Mouse (Mus musculus) kidney, adult 18-20 months (tissue): ENCODE data around the gene Paqr6.
"Not testable (repeated sequence)": the region's sequence is repeated elsewhere in the genome, so short reads cannot be mapped to it uniquely, and the experiment has no call there.

Experiments used
- DNase-seq: peaks from one replicate; pipeline ENCODE4 v3.0.0; 2021

The Paqr6 gene

DNA sequence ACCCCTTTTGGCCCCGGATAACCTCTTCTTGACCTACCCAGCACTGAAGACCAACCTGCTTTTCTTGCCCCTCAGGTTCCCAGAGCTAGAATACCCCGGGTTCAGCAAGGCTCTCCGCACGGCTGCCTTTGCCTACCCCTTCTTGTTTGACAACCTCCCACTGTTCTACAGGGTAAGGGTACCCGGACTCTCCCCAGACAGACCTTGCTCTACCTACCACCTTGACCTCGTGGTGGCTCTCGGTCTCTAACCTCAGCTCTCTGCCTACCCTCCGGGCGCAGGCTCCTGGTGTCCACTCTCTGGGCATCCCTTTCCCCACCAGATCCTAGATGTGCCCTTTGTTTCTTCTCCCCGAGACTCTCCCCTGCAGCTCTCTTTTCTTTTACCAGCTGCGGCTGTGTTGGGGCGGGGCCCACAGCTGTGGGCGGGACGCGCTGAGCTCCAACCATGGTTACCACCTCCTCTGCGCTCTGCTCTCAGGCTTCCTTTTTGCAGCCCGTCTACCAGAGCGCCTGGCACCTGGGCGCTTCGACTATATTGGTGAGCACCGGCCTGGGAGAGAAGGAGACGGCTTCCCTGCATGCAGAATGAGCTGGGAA is 2.5 kb downstream of the Paqr6 start:
- peak; percentile 36 for DNase-seq

DNA sequence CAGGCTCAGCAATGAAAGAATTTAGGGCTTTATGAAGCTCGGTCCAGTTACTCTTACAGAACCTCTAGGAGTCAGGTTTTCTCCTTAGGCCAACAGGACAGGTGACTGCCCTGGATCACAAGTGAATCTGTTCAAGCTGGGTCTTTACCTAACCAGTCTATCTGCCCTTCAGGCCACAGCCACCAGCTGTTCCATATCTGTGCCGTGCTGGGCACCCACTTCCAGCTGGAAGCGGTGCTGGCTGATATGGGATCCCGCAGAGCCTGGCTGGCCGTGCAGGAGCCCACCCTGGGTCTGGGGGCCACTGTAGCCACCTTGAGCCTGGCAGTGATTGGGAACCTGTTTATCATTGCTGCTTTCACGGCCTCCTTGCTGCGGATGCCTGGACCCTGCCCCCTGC is 3.1 kb downstream of the Paqr6 start:
- not testable (repeated sequence) for DNase-seq

- not testable (repeated sequence) for DNase-seq
These were observed 4.1 kb downstream of the Paqr6 start for GRCm38 (mm10) chr3:88368511-88368910.

DNA sequence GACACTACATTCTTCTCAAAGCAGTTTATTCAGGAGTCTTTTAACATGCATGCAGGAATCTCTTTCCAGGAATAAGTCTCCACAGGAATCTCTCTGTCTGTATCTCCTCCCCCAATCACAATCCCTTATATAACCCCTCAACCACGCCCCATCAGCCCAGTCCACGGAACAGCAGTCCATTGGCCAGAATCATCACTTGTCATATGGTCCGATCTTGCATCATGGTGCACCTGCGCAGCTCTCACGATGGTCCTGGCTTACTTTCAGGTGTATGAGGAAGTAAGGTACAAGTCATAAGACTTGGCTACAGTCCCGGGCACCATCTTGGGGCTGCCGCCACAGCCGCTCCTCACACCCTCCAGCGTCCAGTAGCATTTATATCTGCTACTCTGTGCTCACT is 8.3 kb downstream of the Paqr6 start, which contains the start of gene Bglap3:
Gene Bglap3 (minus strand): TSS at position 101 of the 400 bp plus-strand sequence.
- not testable (repeated sequence) for DNase-seq

DNA sequence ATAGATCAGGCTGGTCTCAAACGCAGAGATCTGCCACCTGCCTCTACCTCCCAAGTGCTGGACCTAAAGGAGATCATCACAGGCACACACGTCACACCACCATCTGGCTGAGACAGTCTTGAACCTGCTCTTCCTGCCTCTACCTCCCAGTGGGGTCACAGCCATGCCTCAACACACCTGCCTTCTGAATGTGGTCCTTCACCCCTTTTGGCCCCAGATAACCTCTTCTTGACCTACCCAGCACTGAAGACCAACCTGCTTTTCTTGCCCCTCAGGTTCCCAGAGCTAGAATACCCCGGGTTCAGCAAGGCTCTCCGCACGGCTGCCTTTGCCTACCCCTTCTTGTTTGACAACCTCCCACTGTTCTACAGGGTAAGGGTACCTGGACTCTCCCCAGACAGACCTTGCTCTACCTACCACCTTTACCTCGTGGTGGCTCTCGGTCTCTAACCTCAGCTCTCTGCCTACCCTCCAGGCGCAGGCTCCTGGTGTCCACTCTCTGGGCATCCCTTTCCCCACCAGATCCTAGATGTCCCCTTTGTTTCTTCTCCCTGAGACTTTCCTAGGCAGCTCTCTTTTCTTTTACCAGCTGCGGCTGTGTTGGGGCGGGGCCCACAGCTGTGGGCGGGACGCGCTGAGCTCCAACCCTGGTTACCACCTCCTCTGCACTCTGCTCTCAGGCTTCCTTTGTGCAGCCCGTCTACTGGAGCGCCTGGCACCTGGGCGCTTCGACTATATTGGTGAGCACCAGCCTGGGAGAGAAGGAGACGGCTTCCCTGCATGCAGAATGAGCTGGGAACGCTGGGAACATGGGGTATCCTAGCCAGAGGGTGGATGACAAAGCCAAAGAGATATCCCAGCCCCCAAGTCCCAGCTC is 11.6 kb downstream of the Paqr6 start:
- DNase-seq, result not testable (repeated sequence)

- not testable (repeated sequence) for DNase-seq
These were observed 12.3 kb downstream of the Paqr6 start for GRCm38 (mm10) chr3:88376644-88377043.

DNA sequence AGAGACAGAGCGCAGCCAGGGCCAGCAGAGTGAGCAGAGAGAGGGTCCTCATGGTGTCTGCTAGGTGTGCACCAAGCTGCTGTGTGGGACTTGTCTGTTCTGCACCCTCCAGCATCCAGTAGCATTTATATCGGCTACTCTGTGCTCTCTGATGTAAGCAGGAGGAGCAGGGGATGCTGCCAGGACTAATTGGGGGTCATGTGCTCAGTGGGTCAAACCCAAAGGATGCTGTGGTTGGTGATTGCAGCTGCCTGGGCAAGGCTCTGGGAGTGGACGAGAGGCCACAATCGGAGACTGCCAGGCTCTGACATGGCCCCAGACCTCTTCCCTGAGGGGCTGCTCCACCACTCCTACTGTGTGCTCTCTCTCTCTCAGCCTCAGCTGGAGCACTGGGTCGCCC is 14.2 kb downstream of the Paqr6 start, which contains the start of gene Bglap2:
Gene Bglap2 (minus strand): TSS at position 101 of the 400 bp plus-strand sequence.
- not testable (repeated sequence) for DNase-seq

- not testable (repeated sequence) for DNase-seq
These were observed 17.3 kb downstream of the Paqr6 start for GRCm38 (mm10) chr3:88381389-88382315.

- DNase-seq, result not testable (repeated sequence)
These were observed 18.0 kb downstream of the Paqr6 start for GRCm38 (mm10) chr3:88382383-88382782.

- DNase-seq, result no peak
These were observed 20.0 kb downstream of the Paqr6 start, which contains the start of gene Bglap for GRCm38 (mm10) chr3:88384364-88384763. Bglap (minus strand) TSS chr3:88384464.

- no peak for DNase-seq
These were observed 29.5 kb downstream of the Paqr6 start for GRCm38 (mm10) chr3:88393776-88394375.

- DNase-seq, result no peak
These were observed 30.9 kb downstream of the Paqr6 start for GRCm38 (mm10) chr3:88395288-88395687.

DNA sequence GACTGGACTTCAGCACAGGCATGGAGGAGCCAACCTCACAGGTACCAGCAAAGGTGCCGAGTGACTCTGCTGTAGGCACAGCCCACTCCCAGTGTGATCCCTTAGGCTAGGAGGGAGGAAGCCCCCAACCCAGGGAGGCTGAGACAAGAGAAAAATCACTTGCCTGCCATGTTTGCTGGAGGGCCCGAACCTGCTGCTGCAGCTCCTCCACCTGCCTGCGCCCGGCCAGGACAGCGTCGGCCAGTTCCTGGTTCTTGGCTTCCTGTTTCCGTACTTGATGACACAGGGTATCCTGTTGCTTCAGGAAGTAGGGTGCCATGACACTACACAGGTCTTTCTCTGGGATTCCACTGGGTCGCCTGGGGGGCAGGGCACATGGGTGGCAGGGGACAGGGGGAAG is 31.4 kb downstream of the Paqr6 start:
- no peak for DNase-seq

GRCm38 (mm10) chr3:88398666-88399065 is 34.3 kb downstream of the Paqr6 start:
- no peak for DNase-seq

GRCm38 (mm10) chr3:88403522-88404230 is 39.3 kb downstream of the Paqr6 start:
- no peak for DNase-seq

- peak; percentile 67 for DNase-seq
These were observed 42.7 kb downstream of the Paqr6 start for GRCm38 (mm10) chr3:88407090-88407489.

DNA sequence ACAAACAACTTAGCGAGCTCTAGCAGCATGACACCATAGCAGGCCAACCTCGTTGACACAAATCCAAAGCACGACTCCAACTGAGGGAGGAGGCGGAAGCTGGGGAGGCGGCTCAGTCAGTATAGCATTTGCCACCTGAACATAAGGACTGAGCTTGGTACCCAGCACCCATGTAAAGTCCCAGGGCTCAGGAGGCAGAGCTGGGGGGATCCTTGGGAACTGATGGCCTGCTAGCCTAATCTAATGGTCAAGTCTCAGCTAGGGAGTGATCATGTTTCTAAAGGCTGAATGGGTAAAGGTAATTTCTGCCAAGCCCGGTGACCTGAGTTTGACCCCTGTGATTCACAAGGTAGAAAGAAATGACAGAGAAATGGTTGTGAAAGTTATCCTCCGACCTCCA is 43.1 kb downstream of the Paqr6 start:
- no peak for DNase-seq

DNA sequence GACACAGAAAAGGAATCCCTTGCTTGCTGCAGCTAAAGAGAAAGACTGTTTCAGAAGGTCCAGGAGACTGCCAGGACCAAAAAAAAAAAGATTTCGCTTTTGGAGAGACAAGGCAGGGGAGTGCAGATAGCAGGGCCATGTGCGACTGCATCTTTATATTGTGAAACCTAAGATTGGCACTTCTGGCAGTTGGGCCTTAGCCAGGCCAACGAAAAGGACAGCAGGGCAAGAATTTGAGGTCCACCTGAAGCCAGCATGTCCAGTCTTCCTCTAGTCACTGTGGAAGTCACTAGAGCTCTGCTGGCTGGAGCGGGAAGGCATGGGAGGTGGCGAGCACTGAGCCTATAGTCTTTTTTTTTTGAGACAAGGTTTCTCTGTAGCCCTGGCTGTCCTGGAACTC is 44.6 kb downstream of the Paqr6 start:
- DNase-seq, result no peak

DNA sequence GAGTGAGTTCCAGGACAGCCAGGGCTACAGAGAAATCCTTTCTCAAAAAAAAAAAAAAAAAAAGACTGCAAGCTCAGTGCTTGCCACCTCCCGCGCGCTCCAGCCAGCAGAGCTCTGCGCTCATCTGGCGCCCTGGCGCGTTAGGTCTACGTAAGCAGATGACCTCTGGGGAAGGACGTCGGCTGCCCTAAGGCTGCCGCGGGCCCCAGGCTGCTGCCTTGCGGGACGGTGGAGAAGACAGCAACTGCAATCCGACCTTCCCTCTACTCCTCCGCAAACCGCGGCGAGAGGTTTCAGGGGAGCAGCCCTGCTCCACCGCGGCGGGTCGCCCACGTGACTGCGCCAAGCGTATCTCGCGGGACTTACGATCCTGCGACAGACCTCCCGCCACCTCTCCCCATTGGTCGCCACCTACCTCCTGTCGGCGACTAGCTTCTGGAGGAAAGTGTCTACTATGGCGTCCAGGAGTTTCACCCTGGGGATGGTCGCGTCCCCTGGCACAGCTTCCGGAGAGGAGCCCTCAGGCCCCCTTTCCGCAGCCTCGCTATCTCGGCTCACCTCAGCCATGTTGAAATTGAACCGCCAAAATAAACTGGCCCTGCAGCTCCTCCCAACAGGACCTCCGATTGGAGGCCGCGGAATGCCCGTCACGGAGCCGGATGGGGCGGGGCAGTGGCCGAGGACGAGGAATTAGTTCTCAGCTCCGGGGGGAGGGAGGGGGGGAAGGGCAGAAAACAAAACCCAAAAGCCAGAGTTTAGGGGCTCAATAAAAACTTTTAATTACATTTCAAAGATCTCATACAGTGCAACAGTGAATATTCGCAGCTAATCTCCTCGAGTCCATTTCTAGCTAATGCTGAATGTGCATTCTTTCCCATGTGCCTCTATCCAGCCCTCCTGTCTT is 45.6 kb downstream of the Paqr6 start, which contains the start of gene Pmf1:
Gene Pmf1 (minus strand): TSS at position 591 of the 904 bp plus-strand sequence.
- peak; percentile 95 for DNase-seq

DNA sequence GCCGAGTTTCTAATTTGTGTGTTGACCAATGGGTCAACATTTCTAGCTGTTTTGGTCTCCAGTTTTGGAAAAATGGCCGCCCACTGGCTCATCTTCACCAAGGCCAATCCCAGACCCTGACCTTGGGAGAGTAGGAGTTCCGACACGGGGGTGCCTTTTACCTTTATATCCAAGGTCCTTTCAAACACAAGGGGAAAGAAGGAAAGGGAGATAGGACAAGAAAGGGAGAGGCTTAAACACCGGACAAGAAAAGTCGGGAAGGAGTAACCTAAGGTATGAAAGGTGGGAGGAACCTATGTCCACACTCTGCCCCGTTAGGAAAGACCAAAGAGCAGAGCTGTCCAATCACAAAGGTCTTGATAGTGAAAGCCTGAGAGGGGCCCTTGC is 46.3 kb downstream of the Paqr6 start:
- no peak for DNase-seq

- no peak for DNase-seq
These were observed 47.3 kb downstream of the Paqr6 start for GRCm38 (mm10) chr3:88411681-88412080.
